Mouse (Mus musculus): ENCODE measurements at regions not wholly inside any gene's neighbourhood (a gene's known extent, or its start where the extent isn't known, plus 50 kb on each side); places are given as distances from the start of the nearest gene placed in this dataset.

DNA sequence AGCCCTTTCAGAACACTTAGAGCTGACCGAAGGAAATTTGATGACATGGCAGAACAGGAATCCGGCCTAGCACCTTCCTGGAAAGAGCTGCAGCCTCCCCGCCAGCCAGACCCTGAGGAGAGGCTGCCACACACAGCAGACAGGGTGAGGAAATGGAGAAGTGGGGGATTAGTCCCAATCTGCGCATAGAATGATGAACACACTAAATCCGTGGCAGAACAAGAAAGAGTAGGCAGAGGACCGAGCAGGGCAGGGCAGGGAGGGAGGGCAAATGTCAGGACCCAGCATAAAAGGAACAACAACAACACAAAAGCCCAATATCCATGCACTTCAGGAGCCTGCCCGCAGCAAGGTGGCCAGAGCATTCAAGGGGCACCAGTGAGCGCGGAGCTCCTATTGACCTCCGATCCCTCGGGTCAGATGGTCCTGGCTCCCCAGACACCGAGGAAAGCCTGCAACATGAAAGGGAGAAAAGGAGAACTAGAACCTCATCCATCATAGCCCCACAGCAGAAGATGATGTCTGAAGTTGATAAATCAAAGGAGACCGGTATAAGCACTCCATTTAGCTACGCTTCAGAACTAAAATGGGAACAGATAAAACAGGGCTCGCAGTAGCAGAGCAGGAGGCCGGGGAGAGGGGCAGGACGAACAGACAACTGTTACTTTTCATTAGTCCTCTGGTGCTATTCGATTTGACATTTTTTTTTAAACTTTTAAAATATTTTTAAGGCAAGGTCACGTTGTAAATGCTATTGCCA, 136.3 kb upstream of the Pkdcc start:
- H3K4me2 ChIP-seq: peak overlapping the region; percentile 4; the same call in 1 of the 2 replicates
- no peaks in the 10 kb centered on the region for H3K9me3 ChIP-seq
- H3K27me3 ChIP-seq: no peaks in the 10 kb centered on the region
- WGBS: 26% methylated on average over 19 of the region's 19 CpGs
- H3K36me3 ChIP-seq: no peaks in the 10 kb centered on the region
- no peak overlapping the region for H3K4me3 ChIP-seq
- no peak overlapping the region for H3K9ac ChIP-seq
- peak; percentile 52; the same call in 1 of the 2 replicates for ATAC-seq (ENCODE audit: borderline replicate concordance, extremely low read depth, low FRiP score, low TSS enrichment)
- H3K4me1 ChIP-seq: peaks cover 33% of the 10 kb centered on the region
- peak overlapping the region; percentile 25; the same call in 1 of the 2 replicates for H3K27ac ChIP-seq

GRCm38 (mm10) chr17:83079361-83079685, 135.8 kb upstream of the Pkdcc start:
- Histone ChIP-seq H3K4me2 (no peak overlapping the region), H3K27me3 (no peaks in the 10 kb centered on the region), H3K9ac (no peak overlapping the region), H3K4me1 (peaks cover 33% of the 10 kb centered on the region), H3K36me3 (no peaks in the 10 kb centered on the region), H3K27ac (no peak overlapping the region), H3K4me3 (no peak overlapping the region), H3K9me3 (no peaks in the 10 kb centered on the region)
- no peak for ATAC-seq (ENCODE audit: borderline replicate concordance, extremely low read depth, low FRiP score, low TSS enrichment)
- 50% methylated on average over 7 of the region's 7 CpGs for WGBS

DNA sequence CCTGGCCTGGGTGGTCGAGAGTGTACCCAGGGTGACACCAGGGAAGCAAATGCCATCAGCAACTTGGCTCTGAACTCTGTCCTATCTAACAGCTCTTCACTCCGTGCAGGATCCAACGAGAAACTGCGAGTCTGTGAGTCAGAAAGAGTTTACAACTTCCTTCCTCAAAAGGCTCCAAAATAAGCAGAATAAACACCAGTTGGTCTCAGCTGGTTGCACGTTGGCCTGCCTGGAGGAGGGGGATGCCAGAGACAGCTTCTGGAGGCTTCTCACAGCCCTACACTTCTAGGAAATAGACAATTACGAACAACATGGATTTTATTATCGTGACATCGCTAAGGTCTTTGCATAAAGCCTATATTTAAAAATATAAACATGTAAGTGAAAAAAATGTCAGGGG, 133.4 kb upstream of the Pkdcc start:
- Histone ChIP-seq H3K4me1 (peaks cover 28% of the 10 kb centered on the region), H3K27me3 (no peaks in the 10 kb centered on the region), H3K9ac (no peak overlapping the region), H3K4me2 (no peak overlapping the region), H3K27ac (peak overlapping the region; percentile 25; the same call in 1 of the 2 replicates), H3K4me3 (no peak overlapping the region), H3K36me3 (no peaks in the 10 kb centered on the region), H3K9me3 (no peaks in the 10 kb centered on the region)
- WGBS: 27% methylated on average over 8 of the region's 8 CpGs
- ATAC-seq (ENCODE audit: borderline replicate concordance, extremely low read depth, low FRiP score, low TSS enrichment): 0 out of 2 replicates have a peak, but pooled peaks have one; percentile 6

- H3K27me3 ChIP-seq: no peaks in the 10 kb centered on the region
- no peak overlapping the region for H3K27ac ChIP-seq
- H3K4me2 ChIP-seq: no peak overlapping the region
- H3K4me3 ChIP-seq: no peak overlapping the region
- 31% methylated on average over 3 of the region's 3 CpGs for WGBS
- no peak for ATAC-seq (ENCODE audit: borderline replicate concordance, extremely low read depth, low FRiP score, low TSS enrichment)
- H3K9ac ChIP-seq: no peak overlapping the region
- no peaks in the 10 kb centered on the region for H3K36me3 ChIP-seq
- peaks cover 17% of the 10 kb centered on the region for H3K4me1 ChIP-seq
- no peaks in the 10 kb centered on the region for H3K9me3 ChIP-seq
These were observed 131.6 kb upstream of the Pkdcc start for GRCm38 (mm10) chr17:83083521-83083920.

GRCm38 (mm10) chr17:83085792-83086475, 129.2 kb upstream of the Pkdcc start:
- peaks cover 12% of the 10 kb centered on the region for H3K4me1 ChIP-seq
- H3K9ac ChIP-seq: no peak overlapping the region
- no peak overlapping the region for H3K4me3 ChIP-seq
- no peak overlapping the region for H3K27ac ChIP-seq
- H3K4me2 ChIP-seq: no peak overlapping the region
- H3K36me3 ChIP-seq: no peaks in the 10 kb centered on the region
- whole genome bisulfite sequencing: 89% methylated on average over 10 of the region's 10 CpGs
- ATAC-seq (ENCODE audit: borderline replicate concordance, extremely low read depth, low FRiP score, low TSS enrichment): no peak
- H3K27me3 ChIP-seq: no peaks in the 10 kb centered on the region
- no peaks in the 10 kb centered on the region for H3K9me3 ChIP-seq

- Histone ChIP-seq H3K4me3 (no peak overlapping the region), H3K9me3 (no peaks in the 10 kb centered on the region), H3K4me2 (no peak overlapping the region), H3K36me3 (no peaks in the 10 kb centered on the region), H3K4me1 (peaks cover 6% of the 10 kb centered on the region), H3K27ac (no peak overlapping the region), H3K27me3 (no peaks in the 10 kb centered on the region), H3K9ac (no peak overlapping the region)
- 77% methylated on average over 2 of the region's 2 CpGs for WGBS
- no peak for ATAC-seq (ENCODE audit: borderline replicate concordance, extremely low read depth, low FRiP score, low TSS enrichment)
These were observed 128.4 kb upstream of the Pkdcc start for GRCm38 (mm10) chr17:83086703-83087102.

DNA sequence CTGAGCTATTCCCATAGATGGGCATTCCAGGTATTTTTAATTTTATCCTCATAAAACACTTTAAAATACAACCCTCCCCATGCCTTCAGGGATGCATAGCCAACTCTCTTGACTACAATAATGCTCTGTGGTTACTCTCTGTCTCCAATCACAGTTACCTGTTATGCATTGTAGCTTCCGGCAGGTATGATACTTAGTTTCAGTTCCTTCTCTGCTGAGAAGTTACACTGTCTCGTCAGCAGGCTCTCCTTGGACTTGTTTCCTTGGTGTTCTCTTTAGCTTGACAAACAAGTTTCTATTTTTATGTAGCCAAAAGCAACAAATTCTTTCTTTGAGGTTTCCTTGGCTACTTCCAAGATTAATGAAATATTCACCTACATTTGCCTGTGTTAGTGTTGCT, 126.6 kb upstream of the Pkdcc start:
- no peak for ATAC-seq (ENCODE audit: borderline replicate concordance, extremely low read depth, low FRiP score, low TSS enrichment)
- H3K27ac ChIP-seq: no peak overlapping the region
- H3K4me2 ChIP-seq: no peak overlapping the region
- no peaks in the 10 kb centered on the region; the same call in 1 of the 2 replicates for H3K4me1 ChIP-seq
- WGBS: 79% methylated on average over 2 of the region's 2 CpGs
- H3K9ac ChIP-seq: no peak overlapping the region
- no peaks in the 10 kb centered on the region for H3K27me3 ChIP-seq
- no peak overlapping the region for H3K4me3 ChIP-seq
- H3K36me3 ChIP-seq: no peaks in the 10 kb centered on the region
- H3K9me3 ChIP-seq: no peaks in the 10 kb centered on the region

- Histone ChIP-seq H3K36me3 (no peaks in the 10 kb centered on the region), H3K9me3 (no peaks in the 10 kb centered on the region), H3K4me2 (no peak overlapping the region), H3K27ac (no peak overlapping the region), H3K4me1 (no peaks in the 10 kb centered on the region), H3K4me3 (no peak overlapping the region), H3K27me3 (no peaks in the 10 kb centered on the region), H3K9ac (no peak overlapping the region)
- ATAC-seq (ENCODE audit: borderline replicate concordance, extremely low read depth, low FRiP score, low TSS enrichment): no peak
- WGBS: 49% methylated on average over 10 of the region's 10 CpGs
These were observed 125.0 kb upstream of the Pkdcc start for GRCm38 (mm10) chr17:83089856-83090692.

GRCm38 (mm10) chr17:83093862-83094261, 121.2 kb upstream of the Pkdcc start:
- no peak overlapping the region for H3K4me2 ChIP-seq
- no peak overlapping the region for H3K9ac ChIP-seq
- ATAC-seq (ENCODE audit: borderline replicate concordance, extremely low read depth, low FRiP score, low TSS enrichment): no peak
- H3K27me3 ChIP-seq: no peaks in the 10 kb centered on the region
- H3K36me3 ChIP-seq: no peaks in the 10 kb centered on the region
- no peak overlapping the region for H3K27ac ChIP-seq
- WGBS: 67% methylated on average over 5 of the region's 5 CpGs
- H3K4me3 ChIP-seq: no peak overlapping the region
- H3K4me1 ChIP-seq: no peaks in the 10 kb centered on the region
- no peaks in the 10 kb centered on the region for H3K9me3 ChIP-seq

GRCm38 (mm10) chr17:83096451-83096850, 118.6 kb upstream of the Pkdcc start:
- Histone ChIP-seq H3K9ac (no peak overlapping the region), H3K27ac (no peak overlapping the region), H3K9me3 (no peaks in the 10 kb centered on the region), H3K4me3 (no peak overlapping the region), H3K36me3 (no peaks in the 10 kb centered on the region), H3K4me2 (no peak overlapping the region), H3K4me1 (no peaks in the 10 kb centered on the region), H3K27me3 (no peaks in the 10 kb centered on the region)
- ATAC-seq (ENCODE audit: borderline replicate concordance, extremely low read depth, low FRiP score, low TSS enrichment): no peak
- WGBS: 33% methylated on average over 8 of the region's 8 CpGs

GRCm38 (mm10) chr17:83097998-83098397, 117.1 kb upstream of the Pkdcc start:
- 92% methylated on average over 16 of the region's 16 CpGs for WGBS
- ATAC-seq (ENCODE audit: borderline replicate concordance, extremely low read depth, low FRiP score, low TSS enrichment): no peak

More at GRCm38 (mm10) chr17:83097998-83098397, 117.1 kb upstream of the Pkdcc start:
- no peaks in the 10 kb centered on the region for H3K9me3 ChIP-seq
- H3K4me1 ChIP-seq: 0 out of 2 replicates have a peak, but pooled peaks cover 2% of the 10 kb centered on the region
- H3K27ac ChIP-seq: no peak overlapping the region
- H3K27me3 ChIP-seq: no peaks in the 10 kb centered on the region
- H3K4me2 ChIP-seq: no peak overlapping the region
- H3K36me3 ChIP-seq: no peaks in the 10 kb centered on the region
- H3K9ac ChIP-seq: no peak overlapping the region
- no peak overlapping the region for H3K4me3 ChIP-seq

All from lung, embryonic 15.5 days (tissue).